8 mouse cellular contexts compared by ENCODE assay signal in genomic region chr11:100960540-100960939, GRCm38 (mm10). TPM values are rescaled to one million over a fixed set of nuclear protein-coding genes. Genes with fewer than 3 reads are reported as not detected.
A peak's percentile ranks its signal among the peaks of the same experiment; 100 is the strongest.
DNase-seq lines count a peak whose midpoint lies in the region; ATAC-seq and TF ChIP-seq lines count a peak whose summit lies in the region.

No protein-coding gene starts in this region.

- no peak for TF ChIP-seq POLR2A in liver, adult 2 months (IDR thresholded peaks at IDR 0.05; ENCODE audit: extremely low read depth, insufficient read depth, low read length)

- no peak overlapping the region for H3K9ac ChIP-seq in forebrain, embryonic 16.5 days (replicated peaks; ENCODE audit: low read depth, low read length)
- no peak overlapping the region for H3K9ac ChIP-seq in hindbrain, embryonic 14.5 days
- no peak overlapping the region for H3K9ac ChIP-seq in liver, adult 2 months (ENCODE audit: low read depth, low read length)
- no peak overlapping the region for H3K9ac ChIP-seq in midbrain, embryonic 16.5 days (ENCODE audit: low read depth, low read length)

- H3K4me3 ChIP-seq in forebrain, embryonic 16.5 days (replicated peaks; ENCODE audit: low read length): no peak overlapping the region
- H3K4me3 ChIP-seq in hindbrain, embryonic 14.5 days (replicated peaks; ENCODE audit: low read length): no peak overlapping the region
- H3K4me3 ChIP-seq in liver, adult 2 months (ENCODE audit: insufficient read depth, low read depth, low read length): no peak overlapping the region
- H3K4me3 ChIP-seq in midbrain, embryonic 16.5 days (ENCODE audit: low read depth, low read length): peak overlapping the region; percentile 16; the same call in 1 of the 2 replicates

- H3K4me2 ChIP-seq in forebrain, embryonic 16.5 days (ENCODE audit: low read length): peak overlapping the region; percentile 31; the same call in 1 of the 2 replicates
- peak overlapping the region; percentile 21 for H3K4me2 ChIP-seq in hindbrain, embryonic 14.5 days (replicated peaks)
- peak overlapping the region; percentile 42 for H3K4me2 ChIP-seq in midbrain, embryonic 16.5 days (ENCODE audit: low read length)

- WGBS in forebrain, embryonic 16.5 days: 3% methylated on average over 6 of the region's 6 CpGs
- 12% methylated on average over 6 of the region's 6 CpGs for WGBS in hindbrain, embryonic 14.5 days
- 21% methylated on average over 6 of the region's 6 CpGs for WGBS in liver, adult 2 months
- WGBS in midbrain, embryonic 16.5 days: 9% methylated on average over 6 of the region's 6 CpGs

- no peak overlapping the region for H3K27ac ChIP-seq in forebrain, embryonic 16.5 days (ENCODE audit: low read length)
- no peak overlapping the region for H3K27ac ChIP-seq in hindbrain, embryonic 14.5 days
- H3K27ac ChIP-seq in liver, adult 2 months (replicated peaks; ENCODE audit: insufficient read depth, low read depth, low read length): no peak overlapping the region
- H3K27ac ChIP-seq in midbrain, embryonic 16.5 days (ENCODE audit: low read length): no peak overlapping the region

- no peaks in the 10 kb centered on the region for H3K79me2 ChIP-seq in liver, adult 2 months (ENCODE audit: control insufficient read depth, insufficient read depth, low read length)

- H3K9me3 ChIP-seq in forebrain, embryonic 16.5 days (ENCODE audit: control insufficient read depth, low read length): no peaks in the 10 kb centered on the region
- no peaks in the 10 kb centered on the region for H3K9me3 ChIP-seq in hindbrain, embryonic 14.5 days (ENCODE audit: control insufficient read depth, low read length)
- H3K9me3 ChIP-seq in midbrain, embryonic 16.5 days (replicated peaks; ENCODE audit: control insufficient read depth, low read length, poor library complexity, severe bottlenecking): no peaks in the 10 kb centered on the region

- ATAC-seq in forebrain, embryonic 16.5 days: peak; percentile 87
- ATAC-seq in hindbrain, embryonic 14.5 days (ENCODE audit: low FRiP score): peak; percentile 77; the same call in 1 of the 2 replicates
- ATAC-seq in midbrain, embryonic 16.5 days: peak; percentile 74

- peaks cover 12% of the 10 kb centered on the region for H3K4me1 ChIP-seq in forebrain, embryonic 16.5 days (replicated peaks; ENCODE audit: control insufficient read depth, insufficient read depth, low read length)
- peaks cover 11% of the 10 kb centered on the region; the same call in 1 of the 2 replicates for H3K4me1 ChIP-seq in hindbrain, embryonic 14.5 days (replicated peaks; ENCODE audit: control insufficient read depth, insufficient read depth, low read length)
- no peaks in the 10 kb centered on the region; the same call in 1 of the 2 replicates for H3K4me1 ChIP-seq in liver, adult 2 months (ENCODE audit: control insufficient read depth, insufficient read depth, low read length)
- peaks cover 12% of the 10 kb centered on the region for H3K4me1 ChIP-seq in midbrain, embryonic 16.5 days (ENCODE audit: control insufficient read depth, insufficient read depth, low read length)

- no peak for TF ChIP-seq CTCF in liver, adult 2 months (IDR thresholded peaks at IDR 0.05; ENCODE audit: low read depth, low read length)

- H3K36me3 ChIP-seq in forebrain, embryonic 16.5 days (ENCODE audit: control insufficient read depth, insufficient read depth): no peaks in the 10 kb centered on the region
- H3K36me3 ChIP-seq in hindbrain, embryonic 14.5 days (replicated peaks; ENCODE audit: control insufficient read depth, insufficient read depth): no peaks in the 10 kb centered on the region
- H3K36me3 ChIP-seq in liver, adult 2 months (ENCODE audit: control insufficient read depth, insufficient read depth, low read length): no peaks in the 10 kb centered on the region
- no peaks in the 10 kb centered on the region for H3K36me3 ChIP-seq in midbrain, embryonic 16.5 days (ENCODE audit: control insufficient read depth, insufficient read depth, low read length)

- peaks cover 26% of the 10 kb centered on the region for H3K27me3 ChIP-seq in forebrain, embryonic 16.5 days (replicated peaks; ENCODE audit: control insufficient read depth, insufficient read depth, low read length)
- H3K27me3 ChIP-seq in hindbrain, embryonic 14.5 days (ENCODE audit: control insufficient read depth, insufficient read depth, low read length): peaks cover 26% of the 10 kb centered on the region
- H3K27me3 ChIP-seq in liver, adult 2 months (ENCODE audit: control insufficient read depth, insufficient read depth, low read length): no peaks in the 10 kb centered on the region
- H3K27me3 ChIP-seq in midbrain, embryonic 16.5 days (ENCODE audit: control insufficient read depth, insufficient read depth, low read depth, low read length): peaks cover 22% of the 10 kb centered on the region

- peak; percentile 33 for DNase-seq in right cerebral cortex, adult 18-20 months
- DNase-seq in right cerebral cortex, adult 2 months (ENCODE audit: low spot score in 2 of 2): no peak
- peak; percentile 59 for DNase-seq in cerebellum, adult 11-12 months
- peak; percentile 74 for DNase-seq in hindbrain, embryonic 14.5 days (ENCODE audit: low spot score)
- DNase-seq in liver, adult 2 months (ENCODE audit: extremely low read depth, low read depth, low spot score): peak; percentile 77
- DNase-seq in urinary bladder, postnatal 25 days (ENCODE audit: low spot score): no peak

RNA-seq across cellular contexts. Expression of gene Cavin1, which starts 10.1 kb away (rescaled TPM):
- 33.6 and 45.4 TPM in 2 replicates for polyA plus RNA-seq in forebrain, embryonic 16.5 days (2015; fragmentation: Nextera tagmentation; extraction: Ambion mirVana)
- 20.1 and 21.1 TPM in 2 replicates for polyA plus RNA-seq in hindbrain, embryonic 14.5 days (2014; fragmentation: Nextera tagmentation; extraction: Ambion mirVana)
- 3.8 and 4.1 TPM in 2 replicates for total RNA-seq in liver, adult 2 months (2014; rRNA removed)
- 3.9 and 4.0 TPM in 2 replicates for polyA plus RNA-seq in liver, adult 2 months (2012; rRNA removed)
- 40.0 TPM in 2 replicates for polyA plus RNA-seq in midbrain, embryonic 16.5 days (2015; fragmentation: Nextera tagmentation; extraction: Ambion mirVana)

RNA-seq across cellular contexts. Expression of gene Stat3, which starts 21.2 kb away (rescaled TPM):
- polyA plus RNA-seq in forebrain, embryonic 16.5 days (2015; fragmentation: Nextera tagmentation; extraction: Ambion mirVana): 30.6 and 31.5 TPM in 2 replicates
- polyA plus RNA-seq in hindbrain, embryonic 14.5 days (2014; fragmentation: Nextera tagmentation; extraction: Ambion mirVana): 49.1 and 50.6 TPM in 2 replicates
- total RNA-seq in liver, adult 2 months (2014; rRNA removed): 58.5 and 76.4 TPM in 2 replicates
- 48.7 and 60.4 TPM in 2 replicates for polyA plus RNA-seq in liver, adult 2 months (2012; rRNA removed)
- polyA plus RNA-seq in midbrain, embryonic 16.5 days (2015; fragmentation: Nextera tagmentation; extraction: Ambion mirVana): 37.3 and 39.0 TPM in 2 replicates

RNA-seq across cellular contexts. Expression of gene Atp6v0a1, which starts 48.7 kb away (rescaled TPM):
- polyA plus RNA-seq in forebrain, embryonic 16.5 days (2015; fragmentation: Nextera tagmentation; extraction: Ambion mirVana): 90.6 and 111 TPM in 2 replicates
- 143 and 152 TPM in 2 replicates for polyA plus RNA-seq in hindbrain, embryonic 14.5 days (2014; fragmentation: Nextera tagmentation; extraction: Ambion mirVana)
- total RNA-seq in liver, adult 2 months (2014; rRNA removed): 21.5 and 26.8 TPM in 2 replicates
- polyA plus RNA-seq in liver, adult 2 months (2012; rRNA removed): 37.7 and 39.2 TPM in 2 replicates
- 155 and 172 TPM in 2 replicates for polyA plus RNA-seq in midbrain, embryonic 16.5 days (2015; fragmentation: Nextera tagmentation; extraction: Ambion mirVana)

Comparison
In these comparisons a context has a peak if more than half of its experiments do, and no peak if none do; other contexts are left out.
1. DNase-seq: peak in right cerebral cortex, adult 18-20 months (single experiment), cerebellum, adult 11-12 months (single experiment), hindbrain, embryonic 14.5 days (single experiment) and liver, adult 2 months (single experiment); none in right cerebral cortex, adult 2 months (0 of 2) and urinary bladder, postnatal 25 days (single experiment).
2. Peak in every context shown above with its lines, with median percentiles within 50 percentile points of each other: ATAC-seq and H3K4me2 ChIP-seq.